Comparison of ENCODE assay signal across 28 mouse cellular contexts in the genomic region with DNA sequence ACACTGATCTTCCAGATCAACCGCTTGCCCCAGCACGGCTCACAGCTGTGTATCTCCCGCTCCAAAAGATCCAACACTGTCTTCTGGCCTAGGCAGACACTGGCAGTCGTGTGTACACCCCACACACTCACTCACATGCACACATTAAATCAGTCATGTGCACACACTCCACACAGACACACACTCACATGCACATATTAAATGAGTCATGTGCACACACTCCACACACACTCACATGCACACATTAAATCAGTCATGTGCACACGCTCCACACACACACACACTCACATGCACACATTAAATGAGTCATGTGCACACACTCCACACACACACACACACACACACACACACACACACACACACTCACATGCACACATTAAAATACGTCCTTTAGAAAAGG. TPM values are rescaled to one million over a fixed set of nuclear protein-coding genes. Genes with fewer than 3 reads are reported as not detected.
"Had no signal": no experiment of that assay in that cellular context is flagged by ENCODE, and none has a peak within 500 bp of the region (broad histone marks: within the 10 kb centered on the region; RNA-seq: fewer than 3 reads in every experiment).

No protein-coding gene starts in this region.

- DNase-seq: gastrocnemius, adult 2 months; gastrocnemius, postnatal 10 days; gastrocnemius, postnatal 25 days; heart, adult 2 months; heart, postnatal 14 days; heart, postnatal 4 days; kidney, adult 11 months; kidney, adult 2 months; kidney, adult 9 months; kidney, postnatal 14 days; kidney, postnatal 36 days; liver; liver, embryonic 13.5 days had no signal

- H3K4me3 ChIP-seq: gastrocnemius, adult 2 months; heart, adult 2 months; heart, embryonic 13.5 days; heart, embryonic 15.5 days; hindbrain, embryonic 10.5 days; hindbrain, embryonic 12.5 days; hindbrain, embryonic 15.5 days; kidney, embryonic 15.5 days; left cerebral cortex, adult 2 months; limb, embryonic 10.5 days; limb, embryonic 12.5 days; liver, embryonic 13.5 days; liver, embryonic 15.5 days had no signal

- H3K4me2 ChIP-seq: heart, embryonic 11.5 days; heart, embryonic 13.5 days; heart, embryonic 15.5 days; hindbrain, embryonic 12.5 days; hindbrain, embryonic 15.5 days; kidney, embryonic 15.5 days; limb, embryonic 12.5 days; liver, embryonic 11.5 days; liver, embryonic 13.5 days; liver, embryonic 15.5 days had no signal

- H3K27me3 ChIP-seq: heart, embryonic 13.5 days; heart, embryonic 15.5 days; hindbrain, embryonic 12.5 days; hindbrain, embryonic 15.5 days; kidney, embryonic 15.5 days; limb, embryonic 12.5 days; liver, embryonic 13.5 days; liver, embryonic 15.5 days had no signal

- H3K9ac ChIP-seq: heart, embryonic 13.5 days; heart, embryonic 15.5 days; hindbrain, embryonic 12.5 days; hindbrain, embryonic 15.5 days; kidney, embryonic 15.5 days; limb, embryonic 12.5 days; liver, embryonic 13.5 days; liver, embryonic 15.5 days had no signal

- H3K9me3 ChIP-seq: heart, embryonic 13.5 days; heart, embryonic 15.5 days; hindbrain, embryonic 12.5 days; hindbrain, embryonic 15.5 days; kidney, embryonic 15.5 days; limb, embryonic 10.5 days; liver, embryonic 13.5 days; liver, embryonic 15.5 days had no signal

- ATAC-seq: hindbrain, postnatal 0 days; intestine, embryonic 16.5 days had no signal

- H3K27ac ChIP-seq: gastrocnemius, adult 2 months; heart, adult 2 months; heart, embryonic 13.5 days; heart, embryonic 15.5 days; hindbrain, embryonic 10.5 days; hindbrain, embryonic 12.5 days; hindbrain, embryonic 15.5 days; hindbrain, postnatal 0 days; kidney, embryonic 15.5 days; kidney, postnatal 0 days; left cerebral cortex, adult 2 months; limb, embryonic 10.5 days; limb, embryonic 12.5 days; liver, embryonic 13.5 days; liver, embryonic 15.5 days had no signal

RNA-seq across cellular contexts. Expression of gene Ckap2, which starts 12.3 kb away (rescaled TPM):
- total RNA-seq: gastrocnemius, adult 2 months had no signal
